Mouse (Mus musculus) erythroblast, embryonic 14.5 days (primary cell): ENCODE measurements around the gene Tdrd12.

Source experiments
- GATA1 ChIP-seq: IDR thresholded peaks from 2 replicates; pipeline ENCODE4 v1.6.1; 2012; ENCODE audit warnings: low read length, inconsistent platforms, mixed read lengths
- TAL1 ChIP-seq: IDR thresholded peaks from 3 replicates; pipeline ENCODE4 v1.6.1; 2012; ENCODE audit warnings: low read length, inconsistent platforms, mixed read lengths

DNA sequence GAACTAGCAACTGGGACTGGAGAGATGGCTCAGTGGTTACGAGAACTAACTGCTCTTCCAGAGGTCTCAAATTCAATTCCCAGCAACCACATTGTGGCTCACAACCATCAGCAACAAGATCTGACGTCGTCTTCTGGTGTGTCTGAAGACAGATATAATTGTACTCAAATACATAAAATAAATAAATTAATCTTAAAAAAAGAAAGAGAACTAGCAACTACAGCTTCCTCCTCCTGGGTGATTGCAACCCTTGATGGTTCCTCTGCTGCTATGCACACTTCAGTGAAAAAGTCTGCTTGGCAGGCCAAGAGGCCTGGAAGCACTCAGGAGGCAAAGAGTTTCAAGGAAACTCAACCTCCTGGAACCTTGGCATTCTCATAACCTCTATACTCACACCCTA lies 7.5 kb downstream of the Tdrd12 start:
- no peak for TF ChIP-seq GATA1
- TF ChIP-seq TAL1 = no peak
